Mouse (Mus musculus) brain, embryonic 18.5 days (tissue): ENCODE data around the gene Mrpl58.
"Not testable (repeated sequence)": the region's sequence is repeated elsewhere in the genome, so short reads cannot be mapped to it uniquely, and the experiment has no call there.

ENCODE experiments used
- DNase-seq: peaks from one replicate; pipeline ENCODE4 v3.0.0-alpha.2; 2012; ENCODE audit warnings: low read depth, low spot score

The Mrpl58 gene

DNA sequence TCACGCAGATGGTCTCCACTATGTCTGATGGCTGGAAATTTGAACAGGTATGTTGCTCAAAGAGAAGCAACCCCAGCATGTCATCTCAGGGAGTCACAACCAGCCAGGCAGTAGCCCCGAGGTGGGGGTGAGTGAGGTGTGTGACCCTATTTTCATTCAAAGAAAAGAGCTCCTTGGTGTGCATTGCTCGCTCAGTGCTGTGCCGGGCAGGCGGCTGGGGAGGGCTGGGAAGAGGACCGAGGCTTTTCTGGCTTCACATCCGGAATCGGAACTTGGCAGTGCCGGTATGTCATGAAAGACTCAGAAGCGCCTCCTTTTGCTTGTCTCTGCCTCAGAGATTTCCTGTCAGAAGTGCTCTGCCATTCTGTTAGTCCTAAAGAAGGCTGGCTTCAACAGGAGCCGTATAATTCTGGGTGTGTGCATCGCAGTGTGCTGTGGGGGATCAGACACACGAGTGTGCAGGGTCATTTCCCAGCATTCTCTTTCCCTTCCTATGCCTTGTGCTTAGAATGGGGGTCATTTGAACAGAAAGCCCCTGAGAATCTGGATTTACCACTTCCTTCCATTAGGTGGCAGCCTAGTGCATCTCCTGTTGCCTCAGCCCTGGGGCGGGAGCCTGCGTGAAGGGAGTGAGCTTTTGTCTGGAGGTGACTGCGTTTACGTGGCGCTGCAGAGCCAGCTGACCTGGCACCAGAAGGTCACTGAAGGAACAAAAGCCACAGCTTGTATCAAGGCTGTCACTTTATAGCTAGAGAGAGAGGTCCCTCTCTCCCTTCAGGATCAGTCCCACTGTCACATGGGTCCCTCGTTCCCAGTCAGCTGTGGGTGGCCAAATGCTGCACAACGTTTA is 24.2 kb downstream of the Mrpl58 start:
- DNase-seq, result peak; percentile 69

DNA sequence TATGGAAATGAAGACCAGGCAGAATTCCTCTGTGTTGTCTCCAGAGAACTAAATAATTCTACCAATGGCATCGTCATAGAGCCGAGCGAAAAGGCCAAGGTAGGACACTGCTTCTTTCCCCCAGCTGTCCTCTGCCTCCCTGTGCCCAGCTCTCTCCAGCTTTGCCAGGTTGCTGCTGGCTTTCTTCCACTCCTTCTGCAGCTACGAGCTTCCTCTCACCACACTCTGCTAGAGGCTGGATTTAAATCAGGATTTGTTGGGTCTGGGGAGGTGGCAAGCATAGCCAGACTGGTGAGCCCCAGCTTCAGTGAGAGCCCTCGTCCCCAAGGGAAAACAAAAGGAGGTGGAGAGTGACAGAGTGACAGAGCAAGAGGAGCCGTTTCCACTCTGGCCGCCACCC is 25.8 kb downstream of the Mrpl58 start:
- DNase-seq, result no peak

GRCm38 (mm10) chr11:115430561-115430960 is 27.0 kb downstream of the Mrpl58 start:
- no peak for DNase-seq

DNA sequence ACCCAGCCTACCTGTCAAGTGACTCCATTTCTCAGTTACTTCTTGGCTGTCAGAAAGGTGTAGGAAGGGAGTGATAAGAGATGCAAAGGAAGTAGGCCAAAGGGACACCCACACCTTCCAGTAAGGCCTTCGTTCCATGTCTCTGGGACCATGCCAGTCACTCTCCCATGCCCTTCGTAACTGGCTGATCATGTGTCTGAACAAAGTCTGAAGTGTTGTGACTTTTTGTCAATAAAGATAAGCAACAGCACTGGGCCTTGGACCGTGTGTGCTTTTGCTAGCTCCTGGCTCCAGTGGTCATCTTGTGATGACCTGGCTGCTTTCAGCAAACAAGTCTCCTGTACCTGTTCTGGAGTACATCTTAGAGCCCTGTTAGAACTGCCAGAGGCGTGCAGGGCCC is 29.3 kb downstream of the Mrpl58 start:
- no peak for DNase-seq

DNA sequence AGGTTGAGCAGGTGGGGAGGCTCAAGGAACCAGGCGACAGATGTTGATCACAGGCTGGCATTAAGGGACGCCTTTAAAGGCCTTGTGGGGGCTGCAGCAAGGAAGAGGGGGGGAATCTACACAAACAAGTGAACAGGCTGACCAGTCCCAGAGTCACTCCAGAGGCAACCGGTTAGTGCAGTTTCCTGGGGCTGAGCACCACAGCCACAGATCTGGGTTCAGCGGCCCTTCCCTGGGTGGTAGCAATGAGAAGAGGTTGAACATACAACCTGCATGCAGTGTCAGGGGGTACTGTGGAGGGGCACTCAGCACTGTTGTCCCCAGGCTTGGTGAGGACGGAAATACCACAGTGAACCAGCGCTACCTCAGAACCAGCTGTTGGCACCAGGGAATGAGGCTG is 29.8 kb downstream of the Mrpl58 start:
- DNase-seq, result no peak

DNA sequence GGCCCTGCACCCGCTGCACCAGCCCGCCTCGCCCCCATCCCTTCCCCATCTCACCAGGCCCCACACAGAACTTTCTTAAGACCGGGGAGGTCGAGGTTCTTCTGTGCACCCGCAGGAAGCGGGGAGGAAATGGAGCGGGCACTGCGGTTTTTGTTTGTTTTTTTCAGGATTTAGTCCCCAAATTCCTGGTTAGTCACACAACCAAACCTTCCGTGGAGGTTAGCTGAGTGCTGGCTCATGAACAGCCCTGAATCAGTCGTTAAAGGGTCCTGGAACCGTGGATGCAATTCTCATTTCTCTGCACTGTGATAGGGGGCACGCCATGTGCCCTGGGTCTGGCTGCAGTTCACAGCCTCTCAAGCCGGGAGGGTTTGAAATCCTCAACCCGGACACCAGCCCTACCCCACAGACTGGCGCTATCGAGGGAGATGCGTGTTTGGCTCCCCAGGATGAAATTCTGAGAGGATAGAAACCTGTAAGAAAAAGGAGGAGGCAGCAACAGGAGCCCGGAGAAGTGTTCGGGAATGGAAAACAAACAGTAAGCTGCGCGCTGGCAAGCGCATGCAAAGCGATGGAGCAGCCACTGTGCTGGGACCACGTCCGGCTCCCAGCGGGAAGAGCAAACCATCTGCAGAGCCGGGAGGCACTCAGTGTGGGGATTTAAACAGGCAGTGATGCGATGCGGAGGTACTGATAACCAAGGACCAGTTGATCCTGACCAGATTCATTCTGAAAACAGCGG is 32.2 kb downstream of the Mrpl58 start:
- no peak for DNase-seq

- no peak for DNase-seq
Measured at GRCm38 (mm10) chr11:115437571-115438122, 34.1 kb downstream of the Mrpl58 start.

GRCm38 (mm10) chr11:115439326-115439725 is 35.8 kb downstream of the Mrpl58 start:
- no peak for DNase-seq

DNA sequence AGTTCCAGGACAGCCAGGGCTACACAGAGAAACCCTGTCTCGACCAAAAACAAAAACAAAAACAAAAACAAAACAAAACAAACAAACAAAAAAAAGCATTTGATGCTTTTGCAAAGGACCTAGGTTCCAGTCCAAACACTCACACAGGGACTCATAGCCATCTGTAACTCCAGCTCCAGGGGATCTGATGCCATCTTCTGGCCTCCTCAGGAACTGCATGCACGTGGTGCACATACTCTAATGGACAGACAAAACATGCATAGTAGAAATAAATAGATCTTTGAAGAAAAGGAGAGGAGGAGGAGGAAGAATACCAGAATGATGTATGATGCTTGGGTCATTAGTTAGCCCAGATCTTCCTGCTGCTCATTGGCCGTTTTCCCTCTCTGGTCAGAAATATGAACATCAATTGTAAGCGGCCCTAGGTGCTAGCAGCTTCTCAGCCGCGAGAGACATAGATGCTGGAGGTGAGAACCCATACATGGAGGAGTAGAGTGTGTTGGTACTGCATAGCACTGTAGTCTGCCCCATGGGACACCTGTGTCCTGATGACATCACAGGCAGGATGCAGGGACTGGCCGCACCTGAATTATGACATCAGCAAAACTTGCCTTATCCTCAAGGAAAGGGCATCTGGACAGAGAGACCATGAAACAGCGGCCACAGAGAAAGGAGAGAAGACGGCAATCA is 36.5 kb downstream of the Mrpl58 start, which contains the start of gene Trim80:
Gene Trim80 (plus strand): TSS at position 640 of the 690 bp plus-strand sequence.
- no peak for DNase-seq

- DNase-seq, result no peak
Measured at GRCm38 (mm10) chr11:115441417-115441816, 37.9 kb downstream of the Mrpl58 start.

DNA sequence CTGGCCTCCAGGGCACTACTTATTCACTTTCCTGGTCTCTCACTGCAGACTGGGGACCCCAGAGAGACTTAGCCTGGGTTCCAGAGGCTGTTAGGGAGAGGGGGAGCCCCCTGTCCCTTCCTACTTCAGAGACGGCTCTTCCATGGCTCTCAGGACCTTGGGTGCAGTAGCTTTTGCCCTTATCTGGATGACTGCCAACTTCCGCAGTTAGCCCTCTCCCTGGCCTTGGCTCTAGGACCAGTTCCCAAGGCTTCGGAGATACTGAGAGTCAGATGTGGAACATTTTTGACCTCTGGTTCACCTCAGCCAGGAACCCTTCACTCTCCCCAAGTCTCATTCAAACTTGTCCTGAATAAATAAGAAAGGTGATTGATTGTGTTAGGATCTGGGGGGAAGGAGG is 43.4 kb downstream of the Mrpl58 start:
- no peak for DNase-seq

GRCm38 (mm10) chr11:115447321-115447885 is 43.9 kb downstream of the Mrpl58 start:
- DNase-seq, result no peak

GRCm38 (mm10) chr11:115448075-115448474 is 44.5 kb downstream of the Mrpl58 start:
- DNase-seq, result no peak

GRCm38 (mm10) chr11:115448998-115449397 is 45.4 kb downstream of the Mrpl58 start:
- DNase-seq, result no peak

DNA sequence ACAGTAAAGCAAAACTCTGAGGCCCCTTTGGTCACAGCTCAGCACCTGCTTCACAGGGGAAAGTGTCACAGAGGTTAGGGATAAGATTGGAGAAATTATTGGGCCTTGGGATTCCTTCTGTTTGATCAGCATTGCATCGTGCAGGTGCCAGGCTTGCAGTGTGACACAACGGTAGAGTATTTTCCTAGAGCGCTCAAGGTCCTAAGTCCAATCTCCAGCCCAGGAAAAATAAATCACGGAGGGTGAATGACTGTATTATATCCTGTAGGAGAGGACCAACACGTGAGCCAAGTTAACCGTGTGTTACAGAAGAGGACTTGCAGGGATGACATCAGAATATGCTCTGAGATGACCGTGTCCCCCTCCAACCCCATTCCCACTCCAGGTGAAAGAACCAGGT is 46.6 kb downstream of the Mrpl58 start:
- DNase-seq, result no peak

DNA sequence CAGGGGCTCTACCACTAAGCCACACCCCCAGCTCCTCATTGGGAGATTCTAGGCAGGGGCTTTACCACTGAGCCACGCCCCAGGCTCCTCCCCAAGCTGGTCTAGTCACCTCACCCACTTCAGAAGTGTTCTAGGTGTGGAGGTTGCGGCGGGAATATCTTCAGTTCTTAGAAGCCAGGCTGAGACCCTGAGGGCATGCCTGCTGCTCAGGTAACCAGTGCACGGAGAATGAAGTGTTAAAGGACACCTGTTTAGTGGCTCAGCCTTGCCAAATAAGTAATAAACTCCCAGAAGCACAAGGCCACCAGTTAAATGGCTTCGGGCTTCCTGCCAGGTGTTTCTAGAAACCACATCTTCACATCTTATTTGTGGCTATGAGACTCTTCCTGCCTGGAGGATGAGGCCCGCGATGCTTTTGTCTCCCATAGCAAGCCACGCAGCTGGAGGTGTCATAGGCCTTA is 48.3 kb downstream of the Mrpl58 start:
- no peak for DNase-seq

DNA sequence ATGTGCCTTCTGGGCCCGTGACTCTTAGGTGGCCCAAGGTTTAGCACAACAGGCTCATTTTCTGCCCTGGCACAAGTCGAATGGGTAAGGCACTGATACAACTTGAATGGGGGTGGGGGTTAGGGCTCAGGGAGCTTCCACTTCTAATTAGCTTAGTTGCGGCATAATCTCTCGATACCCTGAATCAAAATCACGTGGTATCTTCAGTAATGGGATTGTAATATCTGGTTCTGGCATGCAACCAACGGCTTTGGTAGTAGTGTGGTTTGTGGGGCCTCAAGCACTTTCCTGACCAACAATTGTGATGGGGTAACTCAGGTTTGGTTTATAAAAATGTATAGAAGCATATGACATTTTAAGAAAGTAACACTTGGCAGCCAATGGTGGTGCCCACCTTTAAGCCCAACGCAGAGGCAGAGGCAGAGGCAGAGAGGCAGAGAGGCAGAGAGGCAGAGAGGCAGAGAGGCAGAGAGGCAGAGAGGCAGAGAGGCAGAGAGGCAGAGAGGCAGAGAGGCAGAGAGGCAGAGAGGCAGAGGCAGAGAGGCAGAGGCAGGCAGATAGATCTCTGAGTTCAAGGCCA is 48.8 kb downstream of the Mrpl58 start:
- DNase-seq, result no peak

GRCm38 (mm10) chr11:115453306-115453705 is 49.8 kb downstream of the Mrpl58 start:
- DNase-seq, result no peak

DNA sequence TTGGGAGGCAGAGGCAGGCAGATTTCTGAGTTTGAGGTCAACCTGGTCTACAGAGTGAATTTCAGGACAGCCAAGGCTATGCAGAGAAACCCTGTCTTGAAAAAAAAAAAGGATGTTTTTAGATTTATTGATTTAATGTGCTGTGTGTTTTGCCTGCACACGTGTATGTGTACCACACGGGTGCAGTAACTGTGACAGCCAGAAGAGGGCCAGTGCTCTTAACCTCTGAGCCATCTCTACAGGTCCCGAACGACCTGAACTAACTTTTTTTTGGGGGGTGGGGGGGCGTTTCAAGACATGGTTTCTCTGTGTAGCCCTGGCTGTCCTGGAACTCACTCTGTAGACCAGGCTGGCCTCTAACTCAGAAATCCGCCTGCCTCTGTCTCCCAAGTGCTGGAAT is 51.3 kb downstream of the Mrpl58 start:
- DNase-seq, result not testable (repeated sequence)

- no peak for DNase-seq
Measured at GRCm38 (mm10) chr11:115455619-115456018, 52.1 kb downstream of the Mrpl58 start.

DNA sequence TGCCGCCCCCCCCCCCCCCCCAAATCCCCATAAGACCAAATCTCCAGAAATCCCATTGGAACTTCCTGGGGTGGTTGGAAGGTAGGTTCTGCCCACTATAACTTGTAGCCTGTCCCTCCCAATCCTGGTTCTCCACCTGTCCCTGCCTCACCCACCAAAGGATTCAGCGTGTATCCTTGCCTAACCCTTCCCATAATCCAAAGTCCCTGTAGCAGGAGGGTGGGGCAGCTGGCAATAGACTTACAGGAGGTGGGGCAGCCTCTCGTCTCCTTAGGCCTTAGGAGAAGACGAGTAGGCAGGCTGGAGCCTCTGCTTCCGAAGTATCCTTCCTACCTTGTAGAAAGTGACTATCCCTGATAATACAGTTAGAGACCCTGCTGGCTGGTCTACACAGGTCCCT is 52.6 kb downstream of the Mrpl58 start:
- no peak for DNase-seq
